Mouse (Mus musculus) cerebellum, adult 2 months (tissue): ENCODE measurements around the gene E030030I06Rik. TPM values are rescaled to one million over a fixed set of nuclear protein-coding genes. Genes with fewer than 3 reads are reported as not detected.
"Not testable (repeated sequence)": the region's sequence is repeated elsewhere in the genome, so short reads cannot be mapped to it uniquely, and the experiment has no call there.

ENCODE experiments used
- DNase-seq, 2 experiments: peaks; one replicate each; pipeline ENCODE4 v3.0.0; 2021
- H3K27ac ChIP-seq: fragments of 200-500 bp; 2 replicates; pipeline ENCODE4 v1.5.1; 2012; ENCODE audit warnings: low read length, control low read depth, inconsistent platforms; ENCODE audit not compliant: insufficient read depth
- H3K27me3 ChIP-seq: fragments of 200-500 bp; 2 replicates; pipeline ENCODE4 v1.6.1; 2012; ENCODE audit warnings: inconsistent platforms, mild to moderate bottlenecking, low read length, moderate library complexity; ENCODE audit not compliant: control insufficient read depth, insufficient read depth
- H3K4me1 ChIP-seq: fragments of 200-500 bp; 2 replicates; pipeline ENCODE4 v1.6.1; 2011; ENCODE audit warnings: low read length; ENCODE audit not compliant: control insufficient read depth, insufficient read depth
- H3K4me3 ChIP-seq: fragments of 200-500 bp; replicated peaks from 2 replicates; pipeline ENCODE3; 2011; ENCODE audit warnings: mild to moderate bottlenecking, low read depth, low read length, control low read depth; ENCODE audit not compliant: insufficient read depth
- CTCF ChIP-seq: fragments of 200-500 bp; IDR thresholded peaks from 2 replicates; pipeline ENCODE4 v1.5.1; 2011; ENCODE audit warnings: low read depth, mild to moderate bottlenecking, control low read depth, low read length, moderate library complexity, borderline replicate concordance; ENCODE audit not compliant: insufficient read depth
- POLR2A ChIP-seq: fragments of 200-500 bp; IDR thresholded peaks from 2 replicates; pipeline ENCODE4 v1.6.1; 2011; ENCODE audit warnings: low read length, control low read depth, borderline replicate concordance; ENCODE audit not compliant: insufficient read depth
- WGBS: fragments of 180-500 bp; shearing (Covaris S2); methylation state at CpG from one replicate; pipeline ENCODE4 v1.1.7; 2018; 5-methylcytosine and 5-hydroxymethylcytosine counted together
- polyA plus RNA-seq: library from polyadenylated mRNA; depleted of rRNA; stranded (reverse); fragments of >200 nt; gene quantifications from 2 replicates; pipeline ENCODE4 v1.2.3, GENCODE M21; 2012; rRNA removed

The E030030I06Rik gene
- 0.13 and 0.16 TPM in 2 replicates for polyA plus RNA-seq

- under 1% methylated on average over 37 of the region's 37 CpGs for WGBS
- Histone ChIP-seq H3K4me1 (no peaks in the 10 kb centered on the region), H3K27me3 (peaks cover 8% of the 10 kb centered on the region; the same call in 1 of the 2 replicates), H3K4me3 (peak within 1 kb of the TSS; percentile 72), H3K27ac (no peak within 1 kb of the TSS)
- DNase-seq, result peak in 1 of 2 experiments; percentile 50
- TF ChIP-seq CTCF (no peak), POLR2A (no peak)
Measured at GRCm38 (mm10) chr10:22149073-22149690, at the start of gene E030030I06Rik. E030030I06Rik (minus strand) TSS chr10:22149270.

GRCm38 (mm10) chr10:22191035-22191434 lies 42.0 kb upstream of the E030030I06Rik start:
- DNase-seq, H3K4me1 ChIP-seq, H3K4me3 ChIP-seq, H3K27me3 ChIP-seq, H3K27ac ChIP-seq: not testable (repeated sequence)
- 4% methylated on average over 6 of the region's 10 CpGs for WGBS

GRCm38 (mm10) chr10:22176515-22176914 lies 27.4 kb upstream of the E030030I06Rik start:
- H3K4me1 ChIP-seq, H3K4me3 ChIP-seq, H3K27me3 ChIP-seq, DNase-seq, H3K27ac ChIP-seq: not testable (repeated sequence)
- WGBS, result 91% methylated on average over 2 of the region's 2 CpGs

GRCm38 (mm10) chr10:22174190-22174487 lies 25.1 kb upstream of the E030030I06Rik start:
- H3K27ac ChIP-seq, H3K4me1 ChIP-seq, DNase-seq, H3K27me3 ChIP-seq, H3K4me3 ChIP-seq: not testable (repeated sequence)
- 77% methylated on average over 2 of the region's 2 CpGs for WGBS

- not testable (repeated sequence) for H3K4me1 ChIP-seq, H3K27ac ChIP-seq, H3K4me3 ChIP-seq, H3K27me3 ChIP-seq, DNase-seq
- 22% methylated on average over 12 of the region's 17 CpGs for WGBS
Measured at GRCm38 (mm10) chr10:22173335-22174189, 24.5 kb upstream of the E030030I06Rik start.

- not testable (repeated sequence) for DNase-seq, H3K27ac ChIP-seq, H3K27me3 ChIP-seq, H3K4me3 ChIP-seq, H3K4me1 ChIP-seq
- 53% methylated on average over 5 of the region's 5 CpGs for WGBS
Measured at GRCm38 (mm10) chr10:22172431-22173334, 23.6 kb upstream of the E030030I06Rik start.

GRCm38 (mm10) chr10:22169116-22169515 lies 20.0 kb upstream of the E030030I06Rik start:
- not testable (repeated sequence) for H3K4me3 ChIP-seq, H3K27ac ChIP-seq, DNase-seq, H3K4me1 ChIP-seq, H3K27me3 ChIP-seq

GRCm38 (mm10) chr10:22167061-22167460 lies 18.0 kb upstream of the E030030I06Rik start:
- not testable (repeated sequence) for H3K27me3 ChIP-seq, H3K4me3 ChIP-seq, H3K27ac ChIP-seq, DNase-seq, H3K4me1 ChIP-seq
- 72% methylated on average over 1 of the region's 1 CpGs for WGBS

- WGBS, result 33% methylated on average over 2 of the region's 2 CpGs
Measured at GRCm38 (mm10) chr10:22166025-22166424, 17.0 kb upstream of the E030030I06Rik start.

GRCm38 (mm10) chr10:22165328-22166003 lies 16.4 kb upstream of the E030030I06Rik start:
- 68% methylated on average over 5 of the region's 5 CpGs for WGBS
- not testable (repeated sequence) for H3K27ac ChIP-seq, H3K27me3 ChIP-seq, H3K4me1 ChIP-seq, H3K4me3 ChIP-seq, DNase-seq

More at GRCm38 (mm10) chr10:22166025-22166424, 17.0 kb upstream of the E030030I06Rik start:
- DNase-seq, H3K4me1 ChIP-seq, H3K27me3 ChIP-seq, H3K27ac ChIP-seq, H3K4me3 ChIP-seq: not testable (repeated sequence)
